Mouse (Mus musculus) adrenal gland, postnatal 10 days (tissue): ENCODE measurements around the gene Tnni2. TPM values are rescaled to one million over a fixed set of nuclear protein-coding genes. Genes with fewer than 3 reads are reported as not detected.

Experiments used
- DNase-seq: peaks from one replicate; pipeline ENCODE4 v3.0.0; 2021; ENCODE audit warnings: mixed read lengths
- total RNA-seq, 2 experiments: library from RNA; stranded (reverse); gene quantifications; 2 replicates each; pipeline ENCODE4 v1.2.3; 2021

The Tnni2 gene
- total RNA-seq, 2 experiments from 2014 or later, result 196 to 793 TPM

GRCm38 (mm10) chr7:142430160-142430678 lies 11.4 kb upstream of the Tnni2 start:
- peak; percentile 41 for DNase-seq

DNA sequence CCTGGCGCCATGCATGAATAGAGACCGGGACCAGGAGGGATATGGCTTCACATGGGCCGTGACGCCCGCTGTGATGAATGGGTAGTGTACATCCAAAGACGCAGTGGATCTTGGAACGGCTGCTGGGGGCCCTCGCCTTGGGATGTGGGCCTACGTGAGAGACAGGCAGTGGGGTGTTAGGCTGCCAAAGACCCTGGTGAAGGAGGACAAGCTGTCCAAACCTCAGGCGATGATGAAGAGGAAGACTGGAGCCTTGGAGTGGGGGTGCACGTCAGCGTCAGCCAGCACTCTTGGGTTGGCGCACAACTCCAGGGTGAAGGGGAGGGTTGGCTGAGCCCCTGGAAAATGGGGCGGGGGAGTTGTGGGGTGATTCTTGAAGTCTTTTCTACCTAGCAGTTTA lies 10.5 kb upstream of the Tnni2 start:
- DNase-seq, result no peak

DNA sequence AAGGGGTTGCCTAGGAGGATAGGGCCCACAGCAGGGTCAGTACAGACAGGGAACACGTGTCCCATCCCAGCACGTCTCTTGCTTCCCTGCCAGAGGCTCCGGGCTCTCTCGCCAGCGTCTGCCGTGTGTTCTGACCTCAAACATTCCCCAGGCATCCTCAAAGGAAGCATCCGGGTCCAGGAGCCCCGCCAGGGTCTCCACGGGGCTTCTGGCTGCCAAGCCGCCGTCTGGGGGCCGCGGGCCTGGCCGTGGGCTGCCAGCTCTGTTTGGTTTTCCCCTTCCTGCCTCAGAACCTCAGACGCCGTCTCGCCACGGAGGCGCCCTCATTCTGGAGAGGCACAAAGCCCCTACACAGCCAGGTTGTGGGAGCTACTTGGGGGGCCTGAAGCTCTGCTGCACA lies 8.0 kb upstream of the Tnni2 start:
- no peak for DNase-seq

DNA sequence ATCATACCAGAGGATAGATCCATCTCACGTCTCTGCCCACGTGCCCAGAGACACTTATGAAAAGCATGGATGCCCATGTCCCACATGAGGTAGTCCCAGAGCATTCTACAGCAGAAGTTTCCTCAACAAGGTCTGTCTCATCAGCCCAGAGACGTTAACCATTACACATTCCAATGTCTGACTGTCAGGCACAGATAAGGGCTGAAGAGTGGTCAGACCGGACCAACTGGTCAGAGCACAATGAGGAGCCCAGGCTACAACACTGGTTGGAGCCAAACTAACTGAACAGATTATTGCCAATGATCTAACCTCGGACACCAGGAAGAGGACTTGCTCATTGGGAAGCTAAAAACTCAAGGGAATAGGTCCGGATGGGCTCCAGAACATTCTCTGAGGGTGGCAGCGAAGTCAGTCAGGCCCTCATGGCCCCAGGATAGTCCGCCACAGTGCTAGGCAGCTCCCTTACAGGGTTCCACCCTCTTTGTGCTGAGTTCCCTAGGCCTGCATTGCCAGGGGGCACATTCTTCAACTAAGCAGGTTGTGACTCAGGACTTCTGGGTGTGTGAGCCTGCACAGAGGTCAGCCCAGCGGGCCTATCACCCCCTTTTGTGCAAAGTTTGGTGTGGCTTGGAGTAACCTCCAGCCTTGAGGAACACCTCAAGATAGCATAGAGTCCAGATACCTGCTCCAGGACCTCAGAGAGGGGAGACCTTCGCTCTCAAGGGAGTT lies 7.3 kb upstream of the Tnni2 start, which contains the start of gene Syt8:
Gene Syt8 (plus strand): TSS at position 714 of the 729 bp plus-strand sequence.
- no peak for DNase-seq

DNA sequence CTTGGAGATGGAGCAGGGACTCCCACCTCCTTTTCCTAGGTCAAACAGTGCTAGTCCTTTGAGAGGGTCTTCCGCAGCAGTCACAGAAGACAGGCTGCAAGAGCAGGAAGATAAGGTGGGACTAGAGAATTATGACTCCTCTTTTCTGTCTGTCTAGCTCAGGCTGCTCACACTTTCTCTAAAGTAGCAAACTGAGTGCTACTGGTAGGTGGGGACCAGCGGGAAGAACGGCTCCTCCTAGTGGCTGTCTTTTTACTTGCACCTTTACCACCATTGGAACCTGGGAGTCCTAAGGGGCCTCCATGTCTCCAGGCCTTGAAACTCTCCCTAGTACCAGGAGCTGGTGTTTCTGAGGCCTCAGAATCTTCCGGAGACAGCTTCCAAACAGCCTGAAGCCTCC lies 6.1 kb upstream of the Tnni2 start:
- peak; percentile 81 for DNase-seq

- DNase-seq, result no peak
Observed at GRCm38 (mm10) chr7:142437324-142437723, 4.3 kb upstream of the Tnni2 start.

DNA sequence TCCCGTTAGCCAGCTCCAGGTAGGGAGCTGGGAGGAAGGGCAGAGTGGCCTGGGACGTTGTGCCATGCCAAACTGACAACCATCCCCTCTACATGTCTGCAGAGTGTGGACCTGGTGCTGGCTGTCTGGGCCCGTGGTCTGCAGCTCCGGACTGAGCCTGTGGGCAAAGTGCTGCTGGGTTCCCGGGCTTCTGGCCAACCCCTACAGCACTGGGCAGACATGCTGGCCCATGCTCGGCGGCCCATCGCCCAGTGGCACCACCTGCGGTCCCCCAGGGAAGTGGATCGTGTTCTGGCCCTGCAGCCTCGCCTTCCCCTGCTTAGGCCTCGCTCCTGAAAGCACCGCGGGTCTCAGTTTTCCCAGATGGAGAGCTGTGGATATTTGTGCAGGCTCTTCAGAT lies 1.6 kb upstream of the Tnni2 start:
- DNase-seq, result no peak

- peak; percentile 44 for DNase-seq
Observed at GRCm38 (mm10) chr7:142440657-142441114, 922 bp upstream of the Tnni2 start.

DNA sequence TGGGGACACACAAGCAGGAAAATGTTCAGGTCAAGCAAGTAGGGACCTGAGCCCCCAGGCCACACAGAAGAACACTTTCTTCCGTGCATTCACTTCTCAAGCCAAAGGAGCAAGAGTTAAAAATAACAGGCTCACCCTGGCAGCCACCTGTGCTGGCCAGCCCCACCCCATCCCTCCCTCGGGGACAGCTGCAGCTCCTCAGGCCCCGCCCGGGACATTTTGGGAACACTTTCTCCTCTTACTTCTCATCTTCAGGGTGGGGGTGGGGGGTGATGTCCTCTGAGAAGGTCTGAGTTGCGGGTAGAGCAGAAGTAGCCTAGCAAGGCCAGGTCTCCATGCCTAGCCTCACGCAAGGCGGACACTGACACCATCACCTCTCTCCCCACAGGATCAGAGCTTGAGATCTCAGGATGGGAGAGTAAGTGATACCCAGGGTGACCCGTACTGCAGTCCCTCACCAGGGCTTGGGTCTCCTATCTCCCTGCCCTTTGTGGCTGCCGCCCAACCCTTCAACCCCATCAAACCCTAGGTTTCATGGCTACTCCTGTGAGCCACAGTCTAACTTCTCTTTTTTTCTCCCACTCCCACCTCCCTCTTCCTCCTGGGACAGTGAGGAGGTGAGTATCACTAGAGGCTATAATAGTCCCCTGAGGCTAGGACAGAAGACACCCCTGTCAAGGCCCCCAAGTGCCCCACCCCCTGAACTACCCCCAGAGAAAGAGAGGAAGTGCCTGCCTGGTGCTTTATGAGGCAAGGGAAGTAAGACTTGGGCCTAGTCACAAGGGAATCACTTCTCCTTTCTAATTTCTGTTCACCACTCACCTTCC lies 686 bp downstream of the Tnni2 start:
- no peak for DNase-seq

DNA sequence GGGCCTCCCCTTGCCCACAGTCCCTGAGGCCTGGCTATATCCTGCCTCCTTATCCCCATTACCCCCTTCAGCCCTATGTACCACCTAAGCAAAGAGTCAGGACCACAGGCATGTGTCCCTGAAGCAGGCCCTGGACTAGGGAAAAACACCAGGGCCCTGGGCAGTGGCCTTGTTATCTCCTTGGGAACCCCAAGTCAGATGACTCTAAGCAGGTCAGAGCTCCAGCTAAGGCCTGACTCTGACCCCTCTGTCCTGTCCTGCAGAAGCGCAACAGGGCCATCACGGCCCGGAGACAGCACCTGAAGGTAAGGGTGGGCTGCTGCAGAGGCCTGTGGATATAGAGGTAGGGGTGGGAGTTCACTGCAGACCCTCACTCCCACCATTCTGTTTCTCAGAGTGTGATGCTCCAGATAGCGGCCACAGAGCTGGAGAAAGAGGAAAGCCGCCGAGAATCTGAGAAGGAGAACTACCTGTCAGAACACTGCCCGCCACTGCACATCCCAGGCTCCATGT lies 1.4 kb downstream of the Tnni2 start:
- DNase-seq, result no peak

GRCm38 (mm10) chr7:142443474-142443873 lies 1.9 kb downstream of the Tnni2 start:
- DNase-seq, result no peak

DNA sequence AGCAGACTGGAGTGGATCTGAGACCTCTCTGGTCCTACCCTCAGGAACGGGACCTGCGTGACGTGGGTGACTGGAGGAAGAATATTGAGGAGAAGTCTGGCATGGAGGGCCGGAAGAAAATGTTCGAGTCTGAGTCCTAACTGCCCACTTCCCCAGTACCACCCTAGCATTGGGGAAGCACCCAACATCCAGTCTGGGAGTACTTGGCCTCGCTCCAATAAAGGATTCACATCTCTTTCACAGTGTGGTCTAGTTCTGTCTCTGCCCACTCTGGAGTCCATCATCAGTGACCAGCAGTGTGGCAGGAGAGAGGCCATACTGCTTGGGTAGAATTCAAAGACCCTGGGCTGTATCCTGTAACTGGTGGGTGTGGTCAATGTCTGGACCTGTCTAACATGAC lies 2.6 kb downstream of the Tnni2 start:
- no peak for DNase-seq

DNA sequence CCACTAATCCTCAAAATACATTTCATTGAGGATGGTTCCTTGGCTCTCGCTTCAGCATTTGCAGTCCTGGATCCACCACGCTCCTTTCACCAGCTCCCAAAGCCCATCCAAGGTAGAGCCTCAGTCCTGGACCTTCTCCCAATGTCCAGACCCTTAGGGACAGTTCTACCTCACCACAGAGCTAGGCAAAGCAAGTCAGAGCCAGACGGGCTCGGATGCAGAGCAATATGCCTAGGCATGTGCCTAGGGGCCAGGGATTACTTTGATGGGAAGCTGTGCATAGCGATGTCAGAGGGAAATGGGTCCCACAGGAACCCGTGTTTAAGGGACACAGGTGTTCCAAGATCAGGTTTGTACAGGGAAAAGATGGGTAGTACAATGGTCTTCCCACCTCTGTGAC lies 3.7 kb downstream of the Tnni2 start:
- DNase-seq, result no peak

GRCm38 (mm10) chr7:142446264-142446663 lies 4.7 kb downstream of the Tnni2 start:
- no peak for DNase-seq

DNA sequence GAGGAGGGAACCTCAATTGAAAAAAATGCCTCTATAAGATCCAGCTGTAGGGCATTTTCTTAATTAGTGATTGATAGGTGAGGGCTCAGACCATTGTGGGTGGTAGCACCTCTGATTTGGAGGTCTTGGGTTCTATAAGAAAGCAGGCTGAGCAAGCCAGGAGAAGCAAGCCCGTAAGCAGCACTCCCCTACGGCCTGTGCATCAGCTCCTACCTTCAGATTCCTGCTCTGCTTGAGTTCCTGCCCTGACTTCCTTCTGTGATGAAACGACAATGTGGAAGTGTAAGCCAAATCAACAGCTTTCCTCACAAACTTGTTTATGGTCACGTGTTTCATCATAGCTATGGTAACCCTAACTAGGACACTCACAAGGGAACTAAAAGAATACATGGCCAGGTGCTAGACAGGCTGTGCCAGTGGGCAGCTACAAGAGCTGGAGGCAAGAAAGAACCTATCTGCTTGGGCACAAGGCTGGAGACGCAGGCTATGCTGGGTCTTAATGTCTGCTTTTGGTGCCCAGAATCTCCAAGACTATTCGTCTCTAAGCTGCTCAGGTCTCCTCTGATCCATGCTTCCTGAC lies 7.5 kb downstream of the Tnni2 start:
- no peak for DNase-seq

GRCm38 (mm10) chr7:142454706-142455105 lies 13.1 kb downstream of the Tnni2 start:
- DNase-seq, result no peak

DNA sequence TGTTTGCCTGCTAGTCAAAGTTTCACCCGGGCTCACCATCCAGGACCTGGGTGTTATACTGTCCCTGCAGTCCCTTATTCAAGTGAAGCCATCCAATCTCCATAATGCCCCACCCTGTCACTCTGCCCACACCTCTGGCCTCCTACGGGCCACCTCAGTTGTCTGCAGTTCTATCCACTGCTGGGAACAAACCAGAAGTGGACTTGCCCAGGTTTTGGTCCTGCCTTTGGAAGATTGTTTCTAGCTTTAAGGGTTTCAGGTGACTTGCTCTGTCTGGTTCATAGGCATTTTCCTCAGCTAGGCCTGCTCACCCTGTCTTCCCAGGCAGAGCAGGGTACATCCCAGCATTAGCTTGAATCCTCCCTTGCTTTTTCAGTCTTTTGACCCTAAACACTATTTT lies 13.6 kb downstream of the Tnni2 start:
- no peak for DNase-seq

- DNase-seq, result no peak
Observed at GRCm38 (mm10) chr7:142456806-142457205, 15.2 kb downstream of the Tnni2 start.

DNA sequence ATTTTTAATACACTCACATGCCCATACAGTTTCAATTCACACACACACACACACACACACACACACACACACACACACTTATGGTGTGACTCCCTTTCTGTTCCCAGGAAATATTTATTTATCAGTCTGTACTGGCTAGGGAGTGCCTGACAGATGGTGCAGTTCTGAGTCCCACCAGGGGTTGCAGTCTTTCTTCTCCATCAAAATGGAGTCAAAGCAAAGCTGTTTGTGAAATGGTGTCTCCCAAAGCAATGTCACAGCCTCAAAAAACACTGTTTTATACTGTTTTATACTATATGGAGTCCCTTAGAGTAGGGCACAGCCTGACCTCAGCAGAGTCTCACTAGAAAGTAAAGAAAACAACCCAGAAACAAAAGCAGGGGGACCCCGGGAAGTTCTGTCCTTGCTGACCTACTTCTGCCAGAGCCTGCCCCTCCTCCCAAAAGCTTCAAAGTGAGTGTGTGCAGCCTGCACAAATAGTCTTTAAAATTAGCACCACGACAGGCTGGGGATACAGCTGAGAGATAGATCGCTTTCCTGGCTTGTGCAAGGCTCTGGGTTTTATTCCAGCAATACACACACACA lies 15.7 kb downstream of the Tnni2 start:
- DNase-seq, result no peak

DNA sequence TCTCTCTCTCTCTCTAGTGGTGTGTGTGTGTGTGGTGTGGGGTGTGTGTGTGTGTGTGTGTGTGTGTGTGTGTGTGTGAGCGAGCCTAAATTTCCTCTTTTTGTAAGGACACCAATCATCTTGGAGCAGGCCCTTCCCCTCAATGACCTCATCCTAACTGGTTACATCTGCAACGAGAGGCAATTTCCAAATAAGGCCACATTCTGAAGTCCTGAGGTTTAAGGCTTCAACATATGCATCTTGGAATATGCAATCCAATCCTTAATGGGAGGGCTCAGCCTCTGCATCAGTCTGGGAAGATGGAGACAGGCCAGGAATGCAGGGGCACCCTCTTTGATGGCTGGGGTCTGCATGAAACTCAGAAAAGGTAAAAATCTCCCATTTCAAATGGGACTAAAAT lies 16.4 kb downstream of the Tnni2 start:
- no peak for DNase-seq

GRCm38 (mm10) chr7:142458676-142459298 lies 17.2 kb downstream of the Tnni2 start:
- DNase-seq, result no peak

GRCm38 (mm10) chr7:142459299-142459691 lies 17.7 kb downstream of the Tnni2 start:
- no peak for DNase-seq
